Mouse (Mus musculus): ENCODE measurements around the gene Cox7a2l.

Gene Cox7a2l

GRCm38 (mm10) chr17:83517280-83518015 is at the start of gene Cox7a2l:
TSS of gene Cox7a2l (minus strand) at chr17:83517330.
- DNase-seq (ENCODE audit: low read depth, low spot score) = peak; percentile 86

- DNase-seq (ENCODE audit: low read depth, low spot score) = no peak
Observed at GRCm38 (mm10) chr17:83565506-83565905, 48.4 kb upstream of the Cox7a2l start.

- DNase-seq (ENCODE audit: low read depth, low spot score) = no peak
Observed at GRCm38 (mm10) chr17:83564119-83564820, 47.1 kb upstream of the Cox7a2l start.

GRCm38 (mm10) chr17:83563703-83564111 is 46.6 kb upstream of the Cox7a2l start:
- DNase-seq (ENCODE audit: low read depth, low spot score) = no peak

- DNase-seq (ENCODE audit: low read depth, low spot score) = no peak
Observed at GRCm38 (mm10) chr17:83562153-83563010, 45.3 kb upstream of the Cox7a2l start.

GRCm38 (mm10) chr17:83559081-83559480 is 42.0 kb upstream of the Cox7a2l start:
- no peak for DNase-seq (ENCODE audit: low read depth, low spot score)

- no peak for DNase-seq (ENCODE audit: low read depth, low spot score)
Observed at GRCm38 (mm10) chr17:83555836-83556235, 38.7 kb upstream of the Cox7a2l start.

GRCm38 (mm10) chr17:83554997-83555396 is 37.9 kb upstream of the Cox7a2l start:
- no peak for DNase-seq (ENCODE audit: low read depth, low spot score)

GRCm38 (mm10) chr17:83548501-83549233 is 31.5 kb upstream of the Cox7a2l start:
- DNase-seq (ENCODE audit: low read depth, low spot score) = peak; percentile 61

- no peak for DNase-seq (ENCODE audit: low read depth, low spot score)
Observed at GRCm38 (mm10) chr17:83547145-83547544, 30.0 kb upstream of the Cox7a2l start.

- DNase-seq (ENCODE audit: low read depth, low spot score) = peak; percentile 42
Observed at GRCm38 (mm10) chr17:83545756-83546742, 28.9 kb upstream of the Cox7a2l start.

- no peak for DNase-seq (ENCODE audit: low read depth, low spot score)
Observed at GRCm38 (mm10) chr17:83545259-83545658, 28.1 kb upstream of the Cox7a2l start.

- DNase-seq (ENCODE audit: low read depth, low spot score) = peak; percentile 34
Observed at GRCm38 (mm10) chr17:83542424-83542823, 25.3 kb upstream of the Cox7a2l start.

- DNase-seq (ENCODE audit: low read depth, low spot score) = no peak
Observed at GRCm38 (mm10) chr17:83539262-83540037, 22.3 kb upstream of the Cox7a2l start.

- no peak for DNase-seq (ENCODE audit: low read depth, low spot score)
Observed at GRCm38 (mm10) chr17:83538694-83539093, 21.6 kb upstream of the Cox7a2l start.

- no peak for DNase-seq (ENCODE audit: low read depth, low spot score)
Observed at GRCm38 (mm10) chr17:83538141-83538540, 21.0 kb upstream of the Cox7a2l start.

- DNase-seq (ENCODE audit: low read depth, low spot score) = no peak
Observed at GRCm38 (mm10) chr17:83533150-83533549, 16.0 kb upstream of the Cox7a2l start.

GRCm38 (mm10) chr17:83527651-83528381 is 10.7 kb upstream of the Cox7a2l start:
- no peak for DNase-seq (ENCODE audit: low read depth, low spot score)

Measured in telencephalon, adult 2 months (tissue).